Mouse (Mus musculus) brain, embryonic 14.5 days (tissue): Measurements from ENCODE around the gene Wt1.

Source experiments
- CTCF ChIP-seq: fragments of 200-500 bp; IDR thresholded peaks from 2 replicates; pipeline ENCODE4 v1.5.1; 2012; ENCODE audit warnings: inconsistent platforms, mild to moderate bottlenecking, moderate library complexity, borderline replicate concordance; ENCODE audit not compliant: insufficient read depth, insufficient read length; ENCODE audit errors: extremely low read depth
- POLR2A ChIP-seq: fragments of 200-500 bp; IDR thresholded peaks from 2 replicates; pipeline ENCODE4 v1.6.1; 2012; ENCODE audit warnings: mild to moderate bottlenecking, inconsistent platforms, borderline replicate concordance; ENCODE audit not compliant: poor library complexity, insufficient read depth, insufficient read length, severe bottlenecking; ENCODE audit errors: extremely low read depth

DNA sequence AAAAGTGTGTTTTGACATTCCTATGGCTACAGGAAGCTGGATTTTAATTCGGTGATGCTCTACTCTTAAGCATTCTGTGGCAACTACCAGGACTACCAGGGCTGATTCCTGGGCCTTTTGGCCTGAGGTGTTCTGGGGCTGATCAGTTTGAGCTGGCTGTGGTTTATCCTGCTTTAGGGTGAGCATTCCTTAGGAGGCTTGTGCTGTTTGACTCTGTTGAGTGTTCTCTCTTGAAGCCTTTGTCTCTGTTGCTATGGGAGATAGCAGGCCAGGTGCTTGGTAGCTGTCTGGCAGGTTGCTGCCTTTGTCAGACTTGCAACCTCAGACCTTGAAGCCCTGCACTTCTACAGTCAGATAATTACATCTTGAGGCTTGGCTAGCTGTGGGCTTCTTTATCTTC, 26.7 kb downstream of the Wt1 start:
- no peak for TF ChIP-seq POLR2A
- no peak for TF ChIP-seq CTCF
